Mouse (Mus musculus) CH12.LX (cell line): ENCODE results near the gene Pbx2. TPM values are rescaled to one million over a fixed set of nuclear protein-coding genes. Genes with fewer than 3 reads are reported as not detected.

Experiments used
- DNase-seq: peaks from one replicate; pipeline ENCODE4 v3.0.0-alpha.2; 2013; ENCODE audit errors: extremely low read depth
- H3K27ac ChIP-seq: 2 replicates; pipeline ENCODE4 v1.5.1; 2012; ENCODE audit warnings: low read depth, mild to moderate bottlenecking, control low read depth, moderate library complexity; ENCODE audit not compliant: insufficient read depth
- H3K27me3 ChIP-seq: replicated peaks from 2 replicates; pipeline ENCODE3; 2012; ENCODE audit warnings: inconsistent platforms
- H3K36me3 ChIP-seq, 2 experiments: replicated peaks in 1 of 2; 2 replicates each; pipeline versions ENCODE3 to v1.6.1; 2012; ENCODE audit warnings: inconsistent platforms in 1 of 2, low read length in 1 of 2, mild to moderate bottlenecking in 1 of 2, mixed read lengths in 1 of 2, moderate library complexity in 1 of 2; ENCODE audit not compliant: control insufficient read depth in 1 of 2, insufficient read depth in 1 of 2
- H3K4me1 ChIP-seq, 2 experiments: 2 replicates each; pipeline ENCODE4 v1.6.1; 2012; ENCODE audit warnings: inconsistent platforms in 1 of 2, moderate library complexity in 1 of 2; ENCODE audit not compliant: insufficient read depth in 2 of 2, control insufficient read depth in 1 of 2
- H3K4me2 ChIP-seq: 2 replicates; pipeline ENCODE4 v1.6.1; 2012; ENCODE audit warnings: low read depth, mild to moderate bottlenecking, control low read depth; ENCODE audit not compliant: poor library complexity, insufficient read depth, severe bottlenecking
- H3K4me3 ChIP-seq, 3 experiments: fragments of 150-350 bp in 1 of 3; sonication (generic) in 1 of 3; replicated peaks in 1 of 3; 2 replicates each; pipeline versions ENCODE3 to v1.5.1; 2011 to 2012; ENCODE audit warnings: low read depth in 2 of 3, low read length in 2 of 3, mild to moderate bottlenecking in 2 of 3, moderate library complexity in 2 of 3, control low read depth in 1 of 3, improper control_type of control experiment in 1 of 3, inconsistent platforms in 1 of 3, mixed read lengths in 1 of 3; ENCODE audit not compliant: poor library complexity in 1 of 3
- H3K79me2 ChIP-seq: replicated peaks from 2 replicates; pipeline ENCODE4 v1.6.1; 2012; ENCODE audit warnings: mild to moderate bottlenecking, moderate library complexity; ENCODE audit not compliant: control insufficient read depth, poor library complexity, insufficient read depth, severe bottlenecking; ENCODE audit errors: extremely low read depth
- H3K9ac ChIP-seq: 2 replicates; pipeline ENCODE4 v1.6.1; 2012; ENCODE audit warnings: low read depth, mild to moderate bottlenecking, control low read depth, moderate library complexity; ENCODE audit not compliant: insufficient read depth
- H3K9me3 ChIP-seq: replicated peaks from 2 replicates; pipeline ENCODE3; 2012; ENCODE audit warnings: low read length, inconsistent platforms, mixed read lengths
- BHLHE40 ChIP-seq: IDR thresholded peaks from 2 replicates; pipeline ENCODE4 v1.6.1; 2011; ENCODE audit warnings: mild to moderate bottlenecking, low read depth, low read length, improper control_type of control experiment
- CHD1 ChIP-seq: IDR thresholded peaks from 2 replicates; pipeline ENCODE4 v1.6.1; 2012; ENCODE audit warnings: low read depth, low read length, improper control_type of control experiment, inconsistent platforms
- JUN ChIP-seq: IDR thresholded peaks from 2 replicates; pipeline ENCODE4 v1.6.1; 2011; ENCODE audit warnings: low read depth, mild to moderate bottlenecking, low read length, improper control_type of control experiment, moderate library complexity; ENCODE audit not compliant: insufficient read depth
- KAT2A ChIP-seq: IDR thresholded peaks from 2 replicates; pipeline ENCODE4 v1.6.1; 2012; ENCODE audit warnings: low read length, improper control_type of control experiment, inconsistent platforms; ENCODE audit not compliant: insufficient replicate concordance
- MAZ ChIP-seq: IDR thresholded peaks from 2 replicates; pipeline ENCODE4 v1.6.1; 2012; ENCODE audit warnings: low read depth, mild to moderate bottlenecking, inconsistent platforms, low read length, improper control_type of control experiment, moderate library complexity
- MEF2A ChIP-seq: IDR thresholded peaks from 2 replicates; pipeline ENCODE4 v1.6.1; 2014; ENCODE audit warnings: low read depth, mild to moderate bottlenecking, inconsistent platforms, low read length, improper control_type of control experiment, borderline replicate concordance
- NELFE ChIP-seq: IDR thresholded peaks from 2 replicates; pipeline ENCODE4 v1.6.1; 2011; ENCODE audit warnings: low read depth, low read length, improper control_type of control experiment
- PAX5 ChIP-seq: IDR thresholded peaks from 2 replicates; pipeline ENCODE4 v1.6.1; 2012; ENCODE audit warnings: low read length, inconsistent platforms, mixed read lengths
- RCOR1 ChIP-seq: conservative IDR thresholded peaks from 2 replicates; pipeline ENCODE4 v1.6.1; 2012; ENCODE audit warnings: low read depth, mild to moderate bottlenecking, inconsistent platforms, low read length, improper control_type of control experiment
- SIN3A ChIP-seq: IDR thresholded peaks from 2 replicates; pipeline ENCODE4 v1.6.1; 2012; ENCODE audit warnings: low read length, improper control_type of control experiment, inconsistent platforms
- ZNF384 ChIP-seq: IDR thresholded peaks from 2 replicates; pipeline ENCODE4 v1.6.1; 2012; ENCODE audit warnings: low read depth, low read length, improper control_type of control experiment, inconsistent platforms
- dilution Hi-C: fragments of 300-500 bp; cut with MboI; formaldehyde crosslinking; loops from 2 replicates; pipeline ENCODE4 v1.14.3; 2020; ENCODE audit warnings: low sequenced_read_pairs; ENCODE audit not compliant: extremely low pct_unique_long_range_greater_than_20kb, extremely low pct_ligation_motif_present
- in situ Hi-C: fragments of 300-500 bp; cut with MboI; formaldehyde crosslinking; loops from 3 replicates; pipeline ENCODE4 v1.14.3; 2019; ENCODE audit warnings: low sequenced_read_pairs, low pct_ligation_motif_present, low pct_unique_long_range_greater_than_20kb, mixed read lengths
- polyA plus RNA-seq: library from polyadenylated mRNA; unstranded; fragments of >175 nt; gene quantifications from 2 replicates; pipeline ENCODE4 v1.2.1, GENCODE M21; 2012; ENCODE audit warnings: low read depth; ENCODE audit not compliant: insufficient read length
- total RNA-seq, 2 experiments: library from RNA; depleted of rRNA; stranded (reverse); fragments of 300-350 nt in 1 of 2; fragments of >200 nt in 1 of 2; gene quantifications; 2 replicates each; pipeline ENCODE4 v1.2.3; 2012 to 2014

The Pbx2 gene
- total and polyA plus RNA-seq, 3 experiments = 30.0 to 50.5 (median 41.0) TPM

DNA sequence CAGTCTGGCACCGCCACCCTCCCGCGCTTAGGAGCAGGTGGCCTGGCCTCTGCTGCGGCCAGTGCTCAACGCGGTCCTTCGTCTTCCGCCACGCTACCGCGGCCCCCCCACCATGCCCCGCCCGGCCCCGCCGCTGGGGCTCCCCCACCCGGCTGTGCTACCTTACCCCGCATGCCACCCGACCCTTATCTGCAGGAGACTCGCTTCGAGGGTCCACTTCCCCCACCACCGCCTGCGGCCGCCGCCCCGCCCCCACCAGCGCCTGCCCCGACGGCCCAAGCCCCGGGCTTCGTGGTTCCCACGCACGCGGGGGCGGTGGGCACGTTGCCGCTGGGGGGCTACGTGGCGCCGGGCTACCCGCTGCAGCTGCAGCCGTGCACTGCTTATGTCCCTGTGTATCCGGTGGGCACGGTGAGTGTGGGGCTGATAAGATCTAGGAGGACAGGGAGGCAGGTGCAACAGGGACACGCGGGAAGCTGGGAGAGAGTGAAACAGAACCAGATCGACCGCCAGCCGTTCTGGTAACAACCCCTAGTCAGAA, 39.8 kb downstream of the Pbx2 start:
- in situ Hi-C loops = no loop called here
- H3K4me2 ChIP-seq = no peak overlapping the region
- H3K9ac ChIP-seq = no peak overlapping the region

GRCm38 (mm10) chr17:34631647-34632046, 40.6 kb downstream of the Pbx2 start:
- Histone ChIP-seq H3K27ac (no peak overlapping the region), H3K4me2 (no peak overlapping the region), H3K4me1 (peaks cover 2 to 3% of the 10 kb centered on the region in 2 experiments; a peak in 2 of 4 replicates), H3K9me3 (no peaks in the 10 kb centered on the region), H3K9ac (no peak overlapping the region), H3K79me2 (no peaks in the 10 kb centered on the region), H3K27me3 (peaks cover 74% of the 10 kb centered on the region), H3K4me3 (no peak overlapping the region), H3K36me3 (no peaks in the 10 kb centered on the region)
- dilution Hi-C loops = no loop called here
- in situ Hi-C loops = no loop called here
- no peak for TF ChIP-seq KAT2A
- no peak for TF ChIP-seq SIN3A
- no peak for TF ChIP-seq CHD1
- no peak for TF ChIP-seq BHLHE40
- no peak for TF ChIP-seq ZNF384
- TF ChIP-seq NELFE = no peak
- no peak for TF ChIP-seq PAX5
- TF ChIP-seq, all 38 proteins: peak for 0
- DNase-seq = no peak

More for the DNA sequence above, 39.8 kb downstream of the Pbx2 start:
- no peak overlapping the region for H3K27ac ChIP-seq
- H3K79me2 ChIP-seq = no peaks in the 10 kb centered on the region
- no peak for DNase-seq
- dilution Hi-C loops = no loop called here
- peaks cover 2% of the 10 kb centered on the region for H3K9me3 ChIP-seq
- H3K4me1 ChIP-seq = peaks cover 2 to 3% of the 10 kb centered on the region in 2 experiments; a peak in 2 of 4 replicates
- no peak overlapping the region for H3K4me3 ChIP-seq
- H3K27me3 ChIP-seq = peaks cover 72% of the 10 kb centered on the region
- H3K36me3 ChIP-seq = no peaks in the 10 kb centered on the region
- TF ChIP-seq MAZ (no peak), MEF2A (no peak)

GRCm38 (mm10) chr17:34632261-34632691, 41.2 kb downstream of the Pbx2 start:
- TF ChIP-seq JUN (no peak), RCOR1 (no peak)
- Histone ChIP-seq H3K4me3 (no peak overlapping the region), H3K4me2 (no peak overlapping the region), H3K27ac (no peak overlapping the region), H3K4me1 (peaks cover 0 to 2% of the 10 kb centered on the region in 2 experiments; a peak in 1 of 4 replicates), H3K79me2 (no peaks in the 10 kb centered on the region), H3K36me3 (no peaks in the 10 kb centered on the region), H3K9me3 (no peaks in the 10 kb centered on the region), H3K9ac (no peak overlapping the region), H3K27me3 (peaks cover 75% of the 10 kb centered on the region)
- dilution Hi-C loops (no loop called here), in situ Hi-C loops (no loop called here)
- no peak for DNase-seq
